Mouse (Mus musculus) heart, postnatal 36 days (tissue): ENCODE data around the gene Mpo. TPM values are rescaled to one million over a fixed set of nuclear protein-coding genes. Genes with fewer than 3 reads are reported as not detected.

Experiments
- DNase-seq, 2 experiments: peaks; one replicate each; pipeline ENCODE4 v3.0.0; 2021 to 2022
- intact Hi-C: fragments of 180-260 bp; cut with DNase I; formaldehyde crosslinking; loops from one replicate; pipeline ENCODE4 v1.15.1; 2025
- total RNA-seq, 2 experiments: library from RNA; stranded (reverse); gene quantifications; 2 replicates each; pipeline ENCODE4 v1.2.3; 2021

Gene Mpo
- total RNA-seq, 2 experiments from 2014 or later = not detected

- DNase-seq = no peak
- intact Hi-C loops = no loop called here
Measured at GRCm38 (mm10) chr11:87757001-87757954, 36.1 kb upstream of the Mpo start.

GRCm38 (mm10) chr11:87758161-87758911, 35.0 kb upstream of the Mpo start:
- no peak for DNase-seq
- intact Hi-C loops = no loop called here

GRCm38 (mm10) chr11:87758957-87759608, 34.3 kb upstream of the Mpo start:
- intact Hi-C loops = no loop called here
- DNase-seq = no peak

GRCm38 (mm10) chr11:87759609-87760005, 33.8 kb upstream of the Mpo start:
- no peak for DNase-seq
- intact Hi-C loops = no loop called here

GRCm38 (mm10) chr11:87760301-87761081, 32.9 kb upstream of the Mpo start, which contains the start of gene Tspoap1:
Gene Tspoap1, plus strand, starts transcription at chr11:87760541.
- no peak for DNase-seq
- intact Hi-C loops = no loop called here

GRCm38 (mm10) chr11:87761181-87761721, 32.1 kb upstream of the Mpo start:
- no peak for DNase-seq
- intact Hi-C loops = no loop called here

- intact Hi-C loops = no loop called here
- no peak for DNase-seq
Measured at GRCm38 (mm10) chr11:87761806-87762701, 31.3 kb upstream of the Mpo start.

- intact Hi-C loops = no loop called here
- no peak for DNase-seq
Measured at GRCm38 (mm10) chr11:87762702-87763385, 30.5 kb upstream of the Mpo start.

GRCm38 (mm10) chr11:87763511-87763987, 29.8 kb upstream of the Mpo start:
- DNase-seq = no peak
- intact Hi-C loops = no loop called here

- no peak for DNase-seq
- intact Hi-C loops = no loop called here
Measured at GRCm38 (mm10) chr11:87763988-87764876, 29.1 kb upstream of the Mpo start.

- intact Hi-C loops = no loop called here
- no peak for DNase-seq
Measured at GRCm38 (mm10) chr11:87768745-87769144, 24.6 kb upstream of the Mpo start.

- intact Hi-C loops = loop anchor here (1.0 to 2.0 kb wide), 2 partner anchors 109 to 556 kb away; partner anchors contain the start of gene Rnf43
- peak; percentile 60 to 79 for DNase-seq
Measured at GRCm38 (mm10) chr11:87770989-87771388, 22.4 kb upstream of the Mpo start.

DNA sequence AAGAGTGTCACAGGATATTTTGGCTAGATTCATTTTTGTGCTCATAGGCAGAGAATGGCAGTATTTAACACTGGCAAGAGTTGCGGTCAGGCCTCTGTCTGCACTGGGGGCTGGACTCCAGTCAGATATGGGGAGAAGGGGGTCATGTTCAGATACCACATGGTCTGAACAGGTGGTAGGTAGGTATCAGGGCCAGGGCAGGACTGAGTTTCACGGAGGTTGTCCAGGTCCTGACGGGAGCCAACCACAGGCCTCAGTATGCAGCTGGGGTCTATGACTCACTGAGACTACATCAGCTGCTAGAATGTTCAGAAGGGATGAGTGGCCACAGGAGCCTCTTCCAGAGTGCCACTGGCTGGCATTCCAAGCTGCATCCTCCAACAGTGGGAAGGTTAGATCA, 21.0 kb upstream of the Mpo start:
- no peak for DNase-seq
- intact Hi-C loops = no loop called here

DNA sequence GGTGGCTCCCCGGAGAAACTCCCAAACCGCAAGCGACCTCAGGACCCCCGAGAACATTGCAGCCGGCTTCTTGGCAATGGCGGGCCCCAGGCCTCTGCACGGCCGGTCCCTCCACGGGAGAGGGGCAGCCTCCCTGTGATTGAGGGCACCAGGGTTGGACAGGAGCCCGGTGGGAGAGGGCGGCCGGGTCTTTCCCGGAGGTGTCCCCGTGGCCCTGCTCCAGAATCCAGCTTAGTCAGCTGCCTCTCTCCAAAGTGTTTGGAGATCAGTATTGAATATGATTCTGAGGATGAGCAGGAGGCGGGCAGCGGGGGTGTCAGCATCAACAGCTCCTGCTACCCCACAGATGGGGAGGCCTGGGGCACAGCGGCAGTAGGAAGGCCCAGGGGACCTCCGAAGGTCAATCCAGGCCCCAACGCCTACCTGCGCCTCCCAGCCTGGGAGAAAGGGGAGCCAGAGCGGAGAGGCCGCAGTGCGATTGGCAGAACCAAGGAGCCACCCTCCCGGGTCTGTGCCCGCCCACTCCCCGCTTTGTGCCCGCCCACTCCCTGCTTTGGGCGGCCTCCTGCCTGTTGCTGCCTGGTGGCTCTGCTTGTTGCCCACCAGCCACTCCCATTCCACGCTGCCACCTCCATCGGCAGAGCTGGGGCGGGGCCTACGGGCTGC, 15.1 kb upstream of the Mpo start:
- intact Hi-C loops = no loop called here
- DNase-seq = no peak

GRCm38 (mm10) chr11:87778915-87779314, 14.5 kb upstream of the Mpo start:
- intact Hi-C loops = no loop called here
- no peak for DNase-seq

- DNase-seq = no peak
- intact Hi-C loops = no loop called here
Measured at GRCm38 (mm10) chr11:87779392-87779791, 14.0 kb upstream of the Mpo start.

GRCm38 (mm10) chr11:87780130-87780529, 13.3 kb upstream of the Mpo start:
- intact Hi-C loops = no loop called here
- no peak for DNase-seq
